Mouse (Mus musculus) CH12.LX (cell line): ENCODE data around the gene Pcbd1. TPM values are rescaled to one million over a fixed set of nuclear protein-coding genes. Genes with fewer than 3 reads are reported as not detected.

ENCODE experiments used
- DNase-seq: peaks from one replicate; pipeline ENCODE4 v3.0.0-alpha.2; 2013; ENCODE audit errors: extremely low read depth
- H3K27ac ChIP-seq: 2 replicates; pipeline ENCODE4 v1.5.1; 2012; ENCODE audit warnings: low read depth, mild to moderate bottlenecking, control low read depth, moderate library complexity; ENCODE audit not compliant: insufficient read depth
- H3K27me3 ChIP-seq: replicated peaks from 2 replicates; pipeline ENCODE3; 2012; ENCODE audit warnings: inconsistent platforms
- H3K36me3 ChIP-seq, 2 experiments: replicated peaks in 1 of 2; 2 replicates each; pipeline versions ENCODE3 to v1.6.1; 2012; ENCODE audit warnings: inconsistent platforms in 1 of 2, low read length in 1 of 2, mild to moderate bottlenecking in 1 of 2, mixed read lengths in 1 of 2, moderate library complexity in 1 of 2; ENCODE audit not compliant: control insufficient read depth in 1 of 2, insufficient read depth in 1 of 2
- H3K4me1 ChIP-seq, 2 experiments: 2 replicates each; pipeline ENCODE4 v1.6.1; 2012; ENCODE audit warnings: inconsistent platforms in 1 of 2, moderate library complexity in 1 of 2; ENCODE audit not compliant: insufficient read depth in 2 of 2, control insufficient read depth in 1 of 2
- H3K4me2 ChIP-seq: 2 replicates; pipeline ENCODE4 v1.6.1; 2012; ENCODE audit warnings: low read depth, mild to moderate bottlenecking, control low read depth; ENCODE audit not compliant: poor library complexity, insufficient read depth, severe bottlenecking
- H3K4me3 ChIP-seq, 3 experiments: fragments of 150-350 bp in 1 of 3; sonication (generic) in 1 of 3; replicated peaks in 1 of 3; 2 replicates each; pipeline versions ENCODE3 to v1.5.1; 2011 to 2012; ENCODE audit warnings: low read depth in 2 of 3, low read length in 2 of 3, mild to moderate bottlenecking in 2 of 3, moderate library complexity in 2 of 3, control low read depth in 1 of 3, improper control_type of control experiment in 1 of 3, inconsistent platforms in 1 of 3, mixed read lengths in 1 of 3; ENCODE audit not compliant: poor library complexity in 1 of 3
- H3K79me2 ChIP-seq: replicated peaks from 2 replicates; pipeline ENCODE4 v1.6.1; 2012; ENCODE audit warnings: mild to moderate bottlenecking, moderate library complexity; ENCODE audit not compliant: control insufficient read depth, poor library complexity, insufficient read depth, severe bottlenecking; ENCODE audit errors: extremely low read depth
- H3K9ac ChIP-seq: 2 replicates; pipeline ENCODE4 v1.6.1; 2012; ENCODE audit warnings: low read depth, mild to moderate bottlenecking, control low read depth, moderate library complexity; ENCODE audit not compliant: insufficient read depth
- H3K9me3 ChIP-seq: replicated peaks from 2 replicates; pipeline ENCODE3; 2012; ENCODE audit warnings: low read length, inconsistent platforms, mixed read lengths
- BHLHE40 ChIP-seq: IDR thresholded peaks from 2 replicates; pipeline ENCODE4 v1.6.1; 2011; ENCODE audit warnings: mild to moderate bottlenecking, low read depth, low read length, improper control_type of control experiment
- CHD1 ChIP-seq: IDR thresholded peaks from 2 replicates; pipeline ENCODE4 v1.6.1; 2012; ENCODE audit warnings: low read depth, low read length, improper control_type of control experiment, inconsistent platforms
- E2F4 ChIP-seq: IDR thresholded peaks from 2 replicates; pipeline ENCODE4 v1.6.1; 2011; ENCODE audit warnings: low read depth, low read length, improper control_type of control experiment; ENCODE audit not compliant: insufficient replicate concordance
- ELF1 ChIP-seq: IDR thresholded peaks from 2 replicates; pipeline ENCODE4 v1.6.1; 2014; ENCODE audit warnings: low read depth, mild to moderate bottlenecking, inconsistent platforms, low read length, improper control_type of control experiment
- EP300 ChIP-seq: IDR thresholded peaks from 2 replicates; pipeline ENCODE4 v1.6.1; 2011; ENCODE audit warnings: low read length, improper control_type of control experiment
- HCFC1 ChIP-seq: IDR thresholded peaks from 2 replicates; pipeline ENCODE4 v1.6.1; 2012; ENCODE audit warnings: low read depth, mild to moderate bottlenecking, inconsistent platforms, low read length, improper control_type of control experiment
- JUND ChIP-seq: conservative IDR thresholded peaks from 2 replicates; pipeline ENCODE4 v1.6.1; 2011; ENCODE audit warnings: low read depth, low read length, improper control_type of control experiment
- KAT2A ChIP-seq: IDR thresholded peaks from 2 replicates; pipeline ENCODE4 v1.6.1; 2012; ENCODE audit warnings: low read length, improper control_type of control experiment, inconsistent platforms; ENCODE audit not compliant: insufficient replicate concordance
- MAFK ChIP-seq: IDR thresholded peaks from 2 replicates; pipeline ENCODE4 v1.6.1; 2011; ENCODE audit warnings: low read length, improper control_type of control experiment; ENCODE audit not compliant: insufficient replicate concordance
- MAZ ChIP-seq: IDR thresholded peaks from 2 replicates; pipeline ENCODE4 v1.6.1; 2012; ENCODE audit warnings: low read depth, mild to moderate bottlenecking, inconsistent platforms, low read length, improper control_type of control experiment, moderate library complexity
- MXI1 ChIP-seq: IDR thresholded peaks from 2 replicates; pipeline ENCODE4 v1.6.1; 2011; ENCODE audit warnings: mild to moderate bottlenecking, low read depth, low read length, improper control_type of control experiment
- NELFE ChIP-seq: IDR thresholded peaks from 2 replicates; pipeline ENCODE4 v1.6.1; 2011; ENCODE audit warnings: low read depth, low read length, improper control_type of control experiment
- POLR2AphosphoS2 ChIP-seq: IDR thresholded peaks from 2 replicates; pipeline ENCODE4 v1.6.1; 2011; ENCODE audit warnings: low read depth, low read length, improper control_type of control experiment
- RAD21 ChIP-seq: IDR thresholded peaks from 2 replicates; pipeline ENCODE4 v1.6.1; 2011; ENCODE audit warnings: low read depth, mild to moderate bottlenecking, low read length, improper control_type of control experiment, moderate library complexity
- SIN3A ChIP-seq: IDR thresholded peaks from 2 replicates; pipeline ENCODE4 v1.6.1; 2012; ENCODE audit warnings: low read length, improper control_type of control experiment, inconsistent platforms
- SMC3 ChIP-seq: IDR thresholded peaks from 2 replicates; pipeline ENCODE4 v1.6.1; 2011; ENCODE audit warnings: low read depth, low read length, improper control_type of control experiment
- TBP ChIP-seq: conservative IDR thresholded peaks from 2 replicates; pipeline ENCODE4 v1.6.1; 2011; ENCODE audit warnings: low read depth, low read length, improper control_type of control experiment
- TCF12 ChIP-seq: IDR thresholded peaks from 2 replicates; pipeline ENCODE4 v1.6.1; 2014; ENCODE audit warnings: low read depth, mild to moderate bottlenecking, inconsistent platforms, low read length, improper control_type of control experiment
- USF1 ChIP-seq: IDR thresholded peaks from 2 replicates; pipeline ENCODE4 v1.6.1; 2014; ENCODE audit warnings: low read depth, mild to moderate bottlenecking, inconsistent platforms, low read length, improper control_type of control experiment
- USF2 ChIP-seq: conservative IDR thresholded peaks from 2 replicates; pipeline ENCODE4 v1.6.1; 2011; ENCODE audit warnings: low read depth, low read length, improper control_type of control experiment
- ZC3H11A ChIP-seq: IDR thresholded peaks from 2 replicates; pipeline ENCODE4 v1.6.1; 2012; ENCODE audit warnings: low read depth, mild to moderate bottlenecking, inconsistent platforms, low read length, improper control_type of control experiment
- ZKSCAN1 ChIP-seq: IDR thresholded peaks from 2 replicates; pipeline ENCODE4 v1.6.1; 2012; ENCODE audit warnings: low read depth, inconsistent platforms, low read length, improper control_type of control experiment, borderline replicate concordance
- ZMIZ1 ChIP-seq: IDR thresholded peaks from 2 replicates; pipeline ENCODE4 v1.6.1; 2012; ENCODE audit warnings: low read depth, mild to moderate bottlenecking, inconsistent platforms, low read length, improper control_type of control experiment
- dilution Hi-C: fragments of 300-500 bp; cut with MboI; formaldehyde crosslinking; loops from 2 replicates; pipeline ENCODE4 v1.14.3; 2020; ENCODE audit warnings: low sequenced_read_pairs; ENCODE audit not compliant: extremely low pct_unique_long_range_greater_than_20kb, extremely low pct_ligation_motif_present
- in situ Hi-C: fragments of 300-500 bp; cut with MboI; formaldehyde crosslinking; loops from 3 replicates; pipeline ENCODE4 v1.14.3; 2019; ENCODE audit warnings: low sequenced_read_pairs, low pct_ligation_motif_present, low pct_unique_long_range_greater_than_20kb, mixed read lengths
- polyA plus RNA-seq: library from polyadenylated mRNA; unstranded; fragments of >175 nt; gene quantifications from 2 replicates; pipeline ENCODE4 v1.2.1, GENCODE M21; 2012; ENCODE audit warnings: low read depth; ENCODE audit not compliant: insufficient read length
- total RNA-seq, 2 experiments: library from RNA; depleted of rRNA; stranded (reverse); fragments of 300-350 nt in 1 of 2; fragments of >200 nt in 1 of 2; gene quantifications; 2 replicates each; pipeline ENCODE4 v1.2.3; 2012 to 2014

The Pcbd1 gene
- total and polyA plus RNA-seq, 3 experiments, result 19.3 to 36.1 (median 22.5) TPM

DNA sequence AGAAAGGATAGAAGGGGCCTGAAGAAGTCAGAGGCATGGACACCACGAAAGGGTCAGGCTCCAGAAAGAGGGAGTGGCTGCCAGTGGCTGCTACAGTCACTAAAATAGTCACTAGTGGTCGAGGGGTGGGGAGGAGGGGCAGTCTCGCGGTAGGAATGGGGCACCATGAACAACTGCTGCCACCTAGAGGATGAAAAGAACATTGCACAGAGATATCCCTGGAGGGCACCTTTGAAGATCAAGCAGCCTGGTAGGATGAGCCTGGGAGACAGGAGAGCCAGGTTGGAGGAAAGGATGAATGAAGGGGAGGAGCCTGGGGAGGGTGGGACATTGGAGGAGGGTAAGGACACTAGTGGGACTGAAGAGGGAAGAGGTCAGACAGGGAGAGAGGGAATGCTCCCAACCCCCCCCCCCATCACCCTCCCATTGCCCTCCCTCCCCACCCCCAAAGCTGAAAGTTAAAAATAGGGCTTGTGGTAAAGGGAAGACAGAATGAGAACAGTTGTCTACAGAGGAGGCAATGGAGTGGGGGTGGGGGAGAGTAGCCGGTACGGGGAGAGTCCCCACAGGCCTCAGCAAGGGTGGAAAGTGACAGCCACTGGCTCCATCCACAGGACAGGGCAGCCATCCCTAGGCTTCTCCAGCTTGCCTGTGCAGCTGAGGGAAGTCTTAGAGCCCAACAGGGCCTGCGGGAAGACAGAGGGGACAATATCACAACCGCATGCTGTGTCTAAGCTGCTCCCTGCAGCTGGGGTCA is 20.5 kb upstream of the Pcbd1 start (continued):
- TF ChIP-seq ELF1, result no peak
- TF ChIP-seq CHD1, result no peak
- no peak for TF ChIP-seq HCFC1
- no peak for TF ChIP-seq SIN3A
- TF ChIP-seq KAT2A, result no peak
- TF ChIP-seq MAFK, result no peak
- TF ChIP-seq MAZ, result 0 out of 2 replicates have a peak, but pooled peaks have one; percentile 53
- TF ChIP-seq BHLHE40, result no peak
- peak; percentile 59 for TF ChIP-seq SMC3
- no peak for TF ChIP-seq EP300
- no peak for TF ChIP-seq USF2
- no peak for TF ChIP-seq E2F4
- TF ChIP-seq POLR2AphosphoS2, result no peak
- TF ChIP-seq MXI1, result no peak
- TF ChIP-seq TBP, result no peak
- 0 out of 2 replicates have a peak, but pooled peaks have one; percentile 22 for TF ChIP-seq TCF12
- TF ChIP-seq ZKSCAN1, result no peak
- no peak for TF ChIP-seq USF1

DNA sequence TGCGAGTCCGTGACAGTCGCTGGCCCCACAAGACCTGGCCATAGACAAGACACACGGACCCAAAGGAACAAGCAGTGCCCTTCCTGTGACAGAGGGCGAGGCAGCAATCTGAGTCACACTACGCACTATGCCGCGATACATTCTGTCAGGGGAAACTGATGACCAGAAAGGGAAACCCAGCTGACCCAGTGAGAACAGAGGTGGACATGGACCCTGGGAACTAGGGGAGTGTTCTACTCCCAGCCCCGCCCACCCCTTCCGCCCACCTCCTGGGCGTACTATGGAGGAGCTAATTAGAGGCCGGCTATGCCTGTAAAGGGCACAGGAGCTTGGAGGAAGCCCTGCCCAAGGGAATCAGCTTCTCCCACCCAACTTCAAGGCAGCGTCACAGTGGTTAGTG is 19.9 kb upstream of the Pcbd1 start:
- TF ChIP-seq RAD21 (no peak), JUND (no peak), HCFC1 (no peak), USF1 (no peak), CHD1 (no peak), MAFK (no peak), TBP (no peak), POLR2AphosphoS2 (no peak), ZMIZ1 (no peak), NELFE (no peak), ZC3H11A (no peak)
- TF ChIP-seq, all 38 proteins: peak for 0

More for the DNA sequence above, 19.9 kb upstream of the Pcbd1 start:
- H3K4me3 ChIP-seq, result no peak overlapping the region
- H3K4me1 ChIP-seq, result peaks cover 5 to 12% of the 10 kb centered on the region in 2 experiments
- H3K9me3 ChIP-seq, result no peaks in the 10 kb centered on the region
- dilution Hi-C loops (loop anchor here (25.0 kb wide), 1 partner anchor 307 kb away; the partner anchor contains the start of gene Slc29a3), in situ Hi-C loops (no loop called here)
- H3K4me2 ChIP-seq, result no peak overlapping the region
- DNase-seq, result no peak
- peaks cover 56% of the 10 kb centered on the region for H3K27me3 ChIP-seq
- no peak overlapping the region for H3K9ac ChIP-seq
- no peaks in the 10 kb centered on the region for H3K79me2 ChIP-seq
- H3K27ac ChIP-seq, result no peak overlapping the region
- H3K36me3 ChIP-seq, result no peaks in the 10 kb centered on the region
